Mouse (Mus musculus) layer of hippocampus, postnatal 14 days (tissue): ENCODE results near the gene Poc5. TPM values are rescaled to one million over a fixed set of nuclear protein-coding genes. Genes with fewer than 3 reads are reported as not detected.

ENCODE experiments used
- DNase-seq, 2 experiments: peaks; one replicate each; pipeline ENCODE4 v3.0.0; 2021 to 2022; ENCODE audit warnings: low spot score in 2 of 2, mixed read lengths in 1 of 2
- total RNA-seq, 2 experiments: library from RNA; stranded (reverse); gene quantifications; 2 replicates each; pipeline ENCODE4 v1.2.3; 2021

Poc5 gene
- total RNA-seq, 2 experiments from 2014 or later: 30.2 to 34.9 TPM

DNA sequence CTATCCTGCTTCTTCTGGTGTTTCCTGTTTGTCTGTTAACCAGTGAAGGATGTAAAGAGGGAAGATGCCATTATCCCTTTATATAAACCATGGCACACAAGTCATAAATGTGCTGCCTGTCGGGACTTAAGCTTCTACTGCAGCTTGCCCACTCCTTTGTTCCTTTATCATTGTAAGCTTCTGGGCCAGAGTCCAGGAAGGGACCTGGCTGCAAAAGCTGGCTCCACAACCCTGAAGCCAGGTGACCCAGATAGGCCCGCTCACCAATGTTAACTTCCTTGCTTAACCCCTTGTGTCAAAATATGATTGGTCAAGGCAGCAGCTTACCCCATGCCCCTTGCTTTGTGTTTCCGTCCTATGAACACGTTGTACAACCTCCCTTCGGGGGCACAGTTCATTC, 40.4 kb downstream of the Poc5 start:
- no peak for DNase-seq

DNA sequence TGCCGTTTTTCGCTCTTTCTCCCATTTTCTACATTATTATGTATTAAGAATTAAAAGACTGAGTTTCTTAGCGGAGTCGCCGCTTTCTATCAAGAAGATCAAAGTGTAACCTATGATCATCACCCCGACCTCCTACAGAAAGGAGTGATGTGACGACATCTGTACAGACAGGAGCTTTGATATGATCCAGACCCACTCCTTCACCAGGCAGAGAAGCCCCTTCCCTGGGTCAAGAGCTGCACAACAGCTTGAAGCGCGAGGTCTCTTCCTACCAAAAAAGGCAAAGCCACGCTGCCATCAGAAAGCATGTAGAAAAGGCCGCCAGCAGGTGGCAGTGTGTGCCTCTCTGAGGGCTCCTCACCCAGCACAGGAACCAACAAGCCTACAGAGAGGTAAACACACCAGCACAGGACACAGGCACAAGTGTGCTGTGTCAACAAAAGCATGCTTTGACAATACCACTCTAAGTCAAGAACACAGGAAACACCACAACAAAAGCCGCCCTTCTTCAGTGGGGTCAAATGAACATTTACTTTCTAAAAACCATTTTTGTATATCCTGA, 43.6 kb downstream of the Poc5 start:
- peak; percentile 84 to 91 for DNase-seq

DNA sequence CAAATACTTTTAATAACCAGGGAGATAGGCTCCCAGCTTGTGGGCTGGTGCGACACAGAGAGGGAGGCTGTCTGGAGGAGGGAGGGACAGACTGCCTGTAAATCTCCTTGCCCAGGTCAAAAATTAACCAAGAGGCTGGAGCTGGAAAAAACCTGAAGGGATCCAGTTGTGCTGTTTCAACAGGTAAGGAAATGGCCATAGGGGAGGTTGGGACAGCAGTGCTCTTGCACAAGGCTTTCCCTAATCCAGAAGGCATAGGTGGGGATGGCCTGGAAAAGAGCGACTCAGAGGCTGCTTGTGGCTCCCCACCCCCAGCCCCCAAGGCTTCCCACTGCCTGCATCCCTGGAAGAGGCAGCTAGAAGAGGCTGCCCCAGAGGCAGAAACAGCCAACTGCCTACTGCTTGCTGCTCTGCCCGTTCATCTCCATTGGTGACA, 44.3 kb downstream of the Poc5 start:
- DNase-seq: no peak

DNA sequence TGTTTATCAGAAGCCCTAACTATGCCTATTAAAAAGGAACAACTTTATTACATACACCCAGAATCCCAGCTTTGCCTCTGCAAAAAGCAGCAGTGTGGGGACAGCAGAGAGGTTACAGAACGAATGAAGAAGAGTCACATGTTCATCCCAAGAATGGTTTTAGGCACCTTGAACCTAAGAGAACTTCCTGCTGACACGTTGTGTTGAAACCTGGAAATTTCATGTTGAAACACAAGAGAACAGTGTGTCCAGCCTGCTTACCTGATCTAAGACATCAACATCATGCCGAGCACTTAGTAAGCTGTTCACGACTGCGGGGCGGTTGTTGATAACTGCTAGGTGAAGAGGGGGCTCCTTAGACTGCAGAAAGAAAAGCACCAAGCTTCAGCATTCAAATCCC, 44.9 kb downstream of the Poc5 start:
- no peak for DNase-seq

DNA sequence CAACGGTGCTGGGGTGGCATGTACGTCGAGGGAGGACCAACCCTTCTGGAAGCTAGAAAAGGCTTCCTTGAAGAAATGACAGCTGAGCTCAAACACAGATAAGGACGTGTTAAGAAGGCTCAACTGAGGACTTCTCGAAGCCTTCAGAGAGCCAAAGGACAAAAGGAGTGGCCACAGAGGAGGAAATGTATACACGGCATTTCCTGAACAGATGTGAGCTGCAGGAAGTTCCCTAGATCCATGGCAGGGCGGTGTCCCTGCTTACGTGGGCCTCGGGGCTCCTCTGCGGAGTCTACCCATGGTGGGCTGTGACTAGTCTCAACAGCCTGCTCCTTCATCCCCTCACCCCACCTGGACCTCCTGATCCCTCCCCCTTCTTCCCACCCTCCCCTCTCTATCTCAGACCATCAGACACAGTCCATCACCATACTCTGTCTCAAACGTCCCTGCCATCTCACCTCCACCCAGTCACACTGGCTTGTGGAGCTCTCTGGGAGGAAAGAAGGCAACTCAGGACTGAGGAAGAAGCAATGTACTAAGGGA, 45.6 kb downstream of the Poc5 start:
- DNase-seq: no peak

DNA sequence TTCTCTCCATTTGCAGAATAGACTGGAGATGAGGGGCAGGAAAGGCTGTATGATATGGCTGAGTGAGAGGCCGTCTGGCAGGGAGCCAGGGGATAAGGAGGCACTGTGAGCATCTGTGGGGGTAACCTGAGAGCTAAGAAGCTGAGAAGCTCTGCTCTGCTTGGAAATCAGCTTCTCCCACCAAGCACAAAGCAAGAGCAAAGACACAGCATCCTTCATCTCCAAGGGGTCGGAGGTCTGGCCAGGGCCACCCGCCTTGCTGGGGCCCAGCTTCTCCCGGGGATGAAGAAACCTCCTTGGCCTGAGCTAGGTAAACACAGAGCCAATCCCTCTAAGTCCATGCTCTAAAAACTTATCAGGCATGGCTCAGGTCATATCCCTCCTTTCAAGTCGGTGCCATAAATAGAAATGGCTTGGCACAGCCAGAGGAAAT, 46.8 kb downstream of the Poc5 start:
- DNase-seq: no peak

DNA sequence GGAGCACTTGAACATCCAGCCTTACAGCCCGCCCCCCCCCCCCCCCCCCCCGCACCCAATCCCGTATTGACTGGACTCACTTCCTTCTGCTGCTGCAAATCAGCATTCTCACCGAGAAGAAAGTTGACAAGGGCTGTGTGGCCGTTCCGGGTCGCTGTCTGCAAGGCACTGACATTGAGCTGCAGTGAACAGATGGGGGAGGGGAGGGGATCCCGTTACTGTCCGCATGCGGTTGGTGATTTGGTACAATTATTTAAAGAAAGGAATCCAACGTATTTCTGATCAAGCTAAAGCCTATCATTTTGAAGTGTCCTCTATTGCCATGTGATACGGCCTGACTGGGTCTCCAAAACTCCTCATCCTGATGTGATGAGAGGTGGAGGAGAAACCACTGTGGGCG, 47.7 kb downstream of the Poc5 start:
- DNase-seq: peak in 1 of 2 experiments; percentile 18

DNA sequence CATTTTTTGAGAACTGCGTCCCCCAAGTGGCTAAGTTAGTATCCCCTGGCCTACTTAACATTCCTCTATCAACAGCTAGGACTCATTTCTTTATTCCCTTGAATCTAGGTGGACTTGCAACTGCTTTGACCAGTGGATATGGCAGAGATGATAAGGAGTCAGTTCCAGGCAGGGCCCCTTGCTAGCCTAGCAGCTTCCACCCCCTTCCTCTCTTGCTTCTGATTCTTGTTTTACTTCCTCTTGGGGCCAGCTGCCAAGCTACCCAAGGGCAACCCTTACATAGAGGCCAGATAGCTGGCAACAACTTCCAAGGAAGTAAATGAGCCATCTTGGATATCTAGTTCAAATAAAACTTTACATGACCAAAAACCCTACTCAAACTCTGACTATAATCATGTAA, 48.8 kb downstream of the Poc5 start:
- DNase-seq: no peak

DNA sequence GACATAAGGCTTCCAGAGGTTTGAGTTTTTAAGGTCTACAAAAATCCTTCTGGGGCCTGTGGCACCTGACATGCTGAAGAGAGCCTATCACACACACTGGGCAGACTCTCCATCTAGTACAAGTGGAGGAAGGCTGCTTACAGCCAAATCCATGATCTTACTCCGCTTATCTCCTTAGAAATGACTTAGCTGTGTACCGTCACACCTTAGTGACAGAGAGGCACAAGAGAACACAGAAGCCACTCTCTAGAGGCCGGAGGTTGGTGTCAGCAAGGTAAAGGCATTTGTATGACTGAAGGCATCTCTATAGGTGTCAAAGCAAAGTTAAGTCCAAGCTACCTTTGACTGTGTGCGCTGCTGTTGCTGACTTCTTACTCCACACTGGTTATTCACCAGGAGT, 52.3 kb downstream of the Poc5 start:
- no peak for DNase-seq

DNA sequence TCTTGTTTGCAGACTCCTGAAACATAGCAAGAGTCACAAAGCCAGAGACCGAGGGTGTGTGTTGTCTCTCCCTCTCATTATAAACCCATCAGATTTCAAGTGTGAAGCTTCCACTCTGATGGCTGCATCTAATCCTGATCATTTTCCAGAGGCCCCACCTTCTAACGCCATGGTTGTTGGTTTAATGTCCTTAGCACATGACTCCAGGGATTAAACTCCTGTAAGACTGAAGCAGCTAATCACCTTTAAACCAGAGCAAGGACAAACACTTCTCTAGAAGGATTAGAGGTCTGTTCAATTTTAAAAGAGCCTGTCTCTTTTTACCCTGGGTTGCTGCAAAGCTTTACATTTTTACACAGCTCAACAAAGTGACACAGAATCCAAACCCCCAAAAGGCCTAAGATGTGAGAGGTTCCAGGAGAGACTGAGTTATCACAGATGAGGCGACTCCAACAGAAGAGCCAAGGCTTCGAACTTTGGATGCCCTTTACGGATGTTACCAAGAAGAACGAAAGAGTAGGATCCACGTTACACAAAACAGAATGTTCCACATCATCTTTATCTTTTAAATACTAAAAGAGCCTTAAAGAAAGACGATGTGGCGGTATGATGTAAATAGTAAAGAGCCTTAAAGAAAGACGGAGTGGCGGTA, 62.2 kb downstream of the Poc5 start:
- DNase-seq: no peak

DNA sequence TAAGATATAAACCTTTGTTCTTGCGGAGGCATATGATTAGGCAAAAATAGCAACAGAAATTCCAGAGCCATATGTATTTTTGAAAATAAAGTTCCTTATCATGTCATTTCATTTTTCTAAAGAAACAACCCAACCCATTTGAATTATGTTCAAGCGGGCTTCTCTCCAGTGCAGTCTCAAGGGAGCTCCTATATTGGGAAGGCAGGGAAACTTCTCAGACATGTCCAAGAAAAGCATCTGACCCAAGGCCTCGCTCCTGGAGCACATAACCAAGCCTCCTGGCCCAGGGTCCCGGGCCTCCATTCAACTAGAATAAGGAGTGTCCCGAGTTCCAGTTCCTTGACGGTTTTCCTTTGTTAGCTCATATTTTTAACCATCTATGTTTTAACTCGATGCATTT, 62.8 kb downstream of the Poc5 start:
- DNase-seq: no peak

DNA sequence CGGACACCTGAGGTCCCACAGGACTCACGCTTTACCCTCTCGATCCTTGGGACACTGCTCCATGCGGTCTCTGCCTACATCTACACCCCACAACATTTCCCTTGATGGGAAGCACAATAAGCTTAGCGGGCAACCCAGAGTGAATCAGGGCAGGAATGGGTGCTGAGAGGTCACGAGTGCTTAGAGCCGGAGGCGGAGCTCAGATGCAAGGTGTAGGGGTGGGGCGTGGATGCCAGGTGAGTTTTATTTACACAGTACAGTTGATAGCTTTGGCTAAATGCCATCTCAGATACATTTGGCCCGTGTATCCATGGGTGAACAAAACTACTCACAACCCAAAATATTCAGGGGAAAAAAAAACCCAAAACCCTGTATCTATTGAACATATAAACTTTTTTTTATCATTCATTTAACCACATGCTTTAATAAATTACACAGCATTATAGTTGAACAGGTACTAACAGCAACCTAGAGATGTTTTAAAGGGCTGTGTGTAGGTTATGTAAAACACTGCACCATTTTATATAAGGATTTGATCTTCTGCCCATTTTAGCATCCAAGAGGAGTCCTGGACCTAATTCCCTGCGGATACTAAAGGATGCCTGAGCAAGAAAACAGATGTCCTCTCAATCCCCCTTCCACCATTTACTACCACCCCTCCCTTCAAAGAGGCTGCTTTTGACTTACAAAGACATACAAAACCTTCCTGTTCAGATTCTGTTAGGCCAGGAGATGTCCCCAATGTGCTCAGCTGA, 63.5 kb downstream of the Poc5 start:
- DNase-seq: no peak

DNA sequence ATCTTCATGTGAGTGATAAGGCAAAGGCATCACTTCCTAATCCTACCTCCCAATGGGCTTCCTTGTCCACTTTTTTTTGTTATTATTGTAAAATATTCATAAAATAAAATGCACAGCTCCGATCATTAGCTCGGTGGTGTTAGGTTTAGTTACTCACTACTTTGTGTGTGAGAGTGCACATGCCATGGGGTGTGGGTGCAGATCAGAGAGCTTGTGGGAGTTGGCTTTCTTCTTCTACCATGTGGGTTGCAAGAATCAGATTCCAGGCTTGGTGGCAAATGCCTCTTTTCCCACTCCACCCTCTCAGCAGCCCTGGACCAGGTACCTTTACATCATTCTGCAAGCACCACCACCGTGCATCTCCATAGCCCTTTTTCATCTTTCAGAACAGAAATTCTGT, 64.5 kb downstream of the Poc5 start:
- no peak for DNase-seq

DNA sequence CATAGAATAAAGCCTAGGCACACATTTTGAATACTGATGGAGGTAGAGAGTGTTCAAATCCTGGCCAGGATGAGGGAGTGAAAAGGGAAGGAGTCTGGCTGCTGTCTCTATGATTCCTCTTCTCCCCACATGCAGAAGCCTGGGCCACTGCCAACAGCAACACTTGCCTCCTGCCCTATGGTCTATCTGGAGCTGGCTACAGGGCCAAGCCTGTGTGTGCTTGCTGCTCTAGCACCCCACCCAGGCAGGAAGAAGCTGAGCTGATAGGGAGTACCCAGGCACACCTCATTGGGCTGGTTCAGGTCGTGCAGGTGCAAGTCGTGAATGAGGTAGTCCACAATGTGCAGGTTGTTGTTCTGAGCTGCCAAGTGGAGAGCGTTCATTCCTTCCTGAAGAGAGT, 66.2 kb downstream of the Poc5 start:
- no peak for DNase-seq

DNA sequence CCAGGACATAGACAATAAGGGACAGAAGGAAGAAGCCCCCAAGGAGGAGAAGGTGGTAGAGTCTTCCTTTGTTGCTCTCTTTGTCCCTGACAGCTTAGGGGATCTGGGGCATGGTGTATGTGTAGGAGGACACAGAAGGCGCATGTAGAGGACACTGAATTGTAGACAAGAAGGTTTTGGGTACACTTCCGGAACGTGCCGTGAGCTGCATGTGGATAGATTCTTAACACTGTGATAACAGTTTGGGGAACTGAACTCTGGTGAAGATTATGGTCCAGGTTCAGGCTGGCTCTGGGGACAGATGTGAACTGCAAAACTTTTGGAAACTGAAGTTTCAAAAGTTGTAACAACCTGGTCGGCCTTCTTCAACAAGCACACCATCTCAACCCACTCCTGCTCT, 69.5 kb downstream of the Poc5 start:
- DNase-seq: no peak

DNA sequence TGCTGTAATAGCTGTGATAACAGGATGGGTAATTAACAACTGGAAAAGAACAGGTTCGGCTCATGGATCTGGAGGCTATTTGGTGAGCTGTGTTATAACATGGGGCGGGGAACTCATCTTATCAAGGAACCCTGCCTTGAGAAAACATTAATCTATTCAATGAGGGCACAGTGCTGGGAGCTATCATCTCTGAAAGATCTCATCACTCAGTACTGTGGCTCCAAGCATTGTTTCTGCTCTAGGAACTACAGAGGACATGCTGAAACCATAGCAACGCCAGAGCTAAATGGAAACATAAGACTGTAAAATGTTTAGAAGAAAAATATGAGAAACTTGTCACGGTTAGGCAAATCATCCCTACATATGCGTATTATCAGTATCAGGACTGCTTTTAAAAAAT, 69.9 kb downstream of the Poc5 start:
- DNase-seq: no peak

DNA sequence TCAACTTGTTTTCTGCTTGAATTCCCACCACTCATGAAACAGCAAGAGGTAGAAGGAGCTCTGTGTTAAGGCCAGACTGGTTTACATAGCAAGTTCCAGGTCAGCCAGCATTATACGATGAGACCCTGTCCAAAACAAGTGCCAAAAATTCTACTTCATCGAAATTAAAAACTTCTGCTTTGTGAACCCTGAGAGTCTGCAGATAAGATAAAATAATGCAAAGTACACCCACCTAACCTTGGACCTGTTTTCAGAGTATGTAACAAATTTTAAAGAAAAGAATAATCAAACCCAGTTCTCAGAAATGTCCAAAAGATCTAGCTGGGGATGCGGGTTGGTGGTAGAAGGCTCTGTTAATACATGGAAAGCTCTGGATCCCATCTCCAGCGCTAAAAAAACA, 70.5 kb downstream of the Poc5 start:
- no peak for DNase-seq

DNA sequence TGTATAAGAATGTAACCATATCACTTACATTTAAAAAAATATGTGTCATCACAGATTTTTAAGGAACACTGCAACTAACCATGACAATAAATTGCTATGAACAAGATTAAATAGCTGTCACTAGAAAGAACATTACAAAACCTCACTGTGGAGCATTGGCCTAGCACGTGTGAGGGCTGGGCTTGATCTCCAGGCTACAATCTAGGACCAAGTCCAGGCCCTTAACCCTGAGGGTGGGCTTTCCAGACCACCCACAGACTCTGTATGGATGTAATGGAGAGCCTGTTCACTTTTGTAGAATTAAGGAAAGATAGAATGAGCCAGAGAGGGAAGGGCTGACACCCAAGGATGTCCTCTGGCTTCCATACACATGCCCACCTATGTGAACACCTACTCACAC, 74.5 kb downstream of the Poc5 start:
- no peak for DNase-seq

DNA sequence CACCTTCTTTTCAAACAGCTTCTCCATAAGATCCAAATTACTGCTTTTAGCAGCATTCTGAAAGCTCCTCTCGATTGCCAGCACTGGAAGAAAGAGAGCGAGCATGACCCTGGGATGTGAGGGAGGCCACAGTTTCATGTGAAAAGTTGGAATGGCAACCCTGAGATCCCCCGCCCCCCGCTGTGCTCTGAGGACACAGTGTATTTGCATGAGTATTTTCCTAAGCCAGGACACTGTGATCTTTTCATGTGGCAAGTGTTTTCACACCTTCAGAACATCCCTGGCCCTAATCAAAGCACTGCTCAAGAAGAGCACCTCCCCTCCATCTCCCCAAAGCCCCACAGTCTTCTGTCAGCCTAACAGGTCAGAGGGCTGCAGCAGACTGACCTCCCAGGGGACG, 77.2 kb downstream of the Poc5 start:
- DNase-seq: no peak
